8 mouse cellular contexts compared by ENCODE assay signal in genomic region chr12:54713822-54714626, GRCm38 (mm10). TPM values are rescaled to one million over a fixed set of nuclear protein-coding genes. Genes with fewer than 3 reads are reported as not detected.
DNase-seq lines count a peak whose midpoint lies in the region; ATAC-seq and TF ChIP-seq lines count a peak whose summit lies in the region.
"Not testable (repeated sequence)": the region's sequence is repeated elsewhere in the genome, so short reads cannot be mapped to it uniquely, and the experiment has no call there.

No protein-coding gene starts in this region.

- not testable (repeated sequence) for H3K9ac ChIP-seq in heart, adult 2 months (ENCODE audit: low read depth, low read length); hindbrain, embryonic 16.5 days (ENCODE audit: low read depth, low read length); stomach, postnatal 0 days (ENCODE audit: low read length)

- not testable (repeated sequence) for TF ChIP-seq EP300 in heart, adult 2 months (IDR thresholded peaks at IDR 0.05; ENCODE audit: insufficient read depth, low read depth, low read length); stomach, postnatal 0 days (optimal IDR thresholded peaks at IDR 0.05)

- not testable (repeated sequence) for H3K36me3 ChIP-seq in heart, adult 2 months (ENCODE audit: control insufficient read depth, insufficient read depth, low read length); hindbrain, embryonic 16.5 days (ENCODE audit: control insufficient read depth, insufficient read depth, low read length); stomach, postnatal 0 days (ENCODE audit: control insufficient read depth, insufficient read depth, low read length)

- H3K79me2 ChIP-seq in heart, adult 2 months (replicated peaks; ENCODE audit: control insufficient read depth, insufficient read depth, low read length): not testable (repeated sequence)

- intact Hi-C loops in heart, adult 2 months (cut with DNase I): not testable (repeated sequence)

- H3K4me2 ChIP-seq in hindbrain, embryonic 16.5 days (ENCODE audit: low read length); stomach, postnatal 0 days (replicated peaks; ENCODE audit: low read depth): not testable (repeated sequence)

- not testable (repeated sequence) for H3K4me1 ChIP-seq in heart, adult 2 months (ENCODE audit: control insufficient read depth, insufficient read depth, low read length); hindbrain, embryonic 16.5 days (ENCODE audit: control insufficient read depth, insufficient read depth, low read depth, low read length); lung, adult 2 months (ENCODE audit: control insufficient read depth, insufficient read depth, low read length); stomach, postnatal 0 days (replicated peaks; ENCODE audit: control insufficient read depth, insufficient read depth)

- DNase-seq in Patski (ENCODE audit: low read depth, low spot score); stomach, postnatal 0 days (ENCODE audit: low spot score): not testable (repeated sequence)
- peak; percentile 55 to 66 for DNase-seq in heart, adult 2 months
- DNase-seq in left cerebral cortex, adult 11 months (ENCODE audit: low spot score): peak; percentile 64
- peak; percentile 44 for DNase-seq in lung, adult 2 months

- H3K9me3 ChIP-seq in hindbrain, embryonic 16.5 days (ENCODE audit: control insufficient read depth, low read length); stomach, postnatal 0 days (ENCODE audit: control insufficient read depth, low read length): not testable (repeated sequence)

- in situ Hi-C loops in Patski (cut with MboI; ENCODE audit: low pct_unique_long_range_greater_than_20kb): not testable (repeated sequence)

- peak; percentile 19 for ATAC-seq in Patski
- ATAC-seq in erythroblast, adult 5-6 weeks (replicated peaks; ENCODE audit: low FRiP score, poor library complexity, severe bottlenecking): peak; percentile 73
- ATAC-seq in hindbrain, embryonic 16.5 days: peak; percentile 66
- ATAC-seq in monocyte, adult 5-6 weeks (replicated peaks; ENCODE audit: insufficient number of reproducible peaks, low FRiP score, low TSS enrichment, poor library complexity, severe bottlenecking): peak; percentile 57
- peak; percentile 70 for ATAC-seq in stomach, postnatal 0 days (ENCODE audit: low FRiP score, low TSS enrichment)

- H3K27me3 ChIP-seq in Patski; heart, adult 2 months (ENCODE audit: control insufficient read depth, insufficient read depth, low read length); hindbrain, embryonic 16.5 days (replicated peaks; ENCODE audit: control insufficient read depth, insufficient read depth, low read length); stomach, postnatal 0 days (ENCODE audit: control insufficient read depth, insufficient read depth, low read length): not testable (repeated sequence)

- TF ChIP-seq POLR2A in heart, adult 2 months (IDR thresholded peaks at IDR 0.05; ENCODE audit: insufficient read depth, low read depth, low read length); lung, adult 2 months (IDR thresholded peaks at IDR 0.05; ENCODE audit: borderline replicate concordance, extremely low read depth, low read depth, low read length): not testable (repeated sequence)

- POLR2A ChIA-PET in Patski (lab: Charles Lee): not testable (repeated sequence)

- not testable (repeated sequence) for H3K27ac ChIP-seq in heart, adult 2 months; hindbrain, embryonic 16.5 days (ENCODE audit: low read depth, low read length); stomach, postnatal 0 days (replicated peaks)

- H3K4me3 ChIP-seq in heart, adult 2 months; hindbrain, embryonic 16.5 days (ENCODE audit: low read length); lung, adult 2 months (replicated peaks; ENCODE audit: extremely low read depth, low read depth, low read length); stomach, postnatal 0 days (ENCODE audit: low read depth, low read length): not testable (repeated sequence)

- not testable (repeated sequence) for TF ChIP-seq CTCF in Patski (IDR thresholded peaks at IDR 0.05); heart, adult 2 months (IDR thresholded peaks at IDR 0.05); lung, adult 2 months (IDR thresholded peaks at IDR 0.05; ENCODE audit: insufficient read depth, low read length); stomach, postnatal 0 days (IDR thresholded peaks at IDR 0.05; ENCODE audit: low read depth)

- WGBS in heart, adult 2 months: under 1% methylated on average over 9 of the region's 48 CpGs
- WGBS in hindbrain, embryonic 16.5 days: no CpG with 5 or more reads among the region's 48 CpGs
- WGBS in lung, adult 2 months: 0% methylated on average over 7 of the region's 48 CpGs
- WGBS in stomach, postnatal 0 days: 0% methylated on average over 6 of the region's 48 CpGs

- CTCF ChIA-PET in Patski (lab: Charles Lee): not testable (repeated sequence)

RNA-seq across cellular contexts. Expression of gene Eapp, which starts 18.3 kb away (rescaled TPM):
- polyA plus RNA-seq in Patski (2021): 52.7 TPM
- 13.6 and 16.1 TPM in 2 replicates for total RNA-seq in erythroblast, adult 5-6 weeks (2015; ENCODE audit: low replicate concordance)
- total RNA-seq in erythroblast, adult 5-6 weeks (2017; ENCODE audit: low replicate concordance): 34.8 and 40.4 TPM in 2 replicates
- total RNA-seq in heart, adult 2 months (2021): 10 to 100 TPM; 27.4 to 27.9 TPM
- polyA plus RNA-seq in heart, adult 2 months (2012; rRNA removed): 7.9 and 10.7 TPM in 2 replicates
- 73.4 and 81.1 TPM in 2 replicates for polyA plus RNA-seq in hindbrain, embryonic 16.5 days (2015; fragmentation: Nextera tagmentation; extraction: Ambion mirVana)
- polyA plus RNA-seq in lung, adult 2 months (2012; rRNA removed): 9.5 and 10.2 TPM in 2 replicates
- 63.1 to 85.9 TPM (median 71.5 TPM) in 3 replicates for total RNA-seq in monocyte, adult 5-6 weeks (2017)
- 63.9 and 66.0 TPM in 2 replicates for polyA plus RNA-seq in stomach, postnatal 0 days (2015; fragmentation: Nextera tagmentation; extraction: Ambion mirVana)

RNA-seq across cellular contexts. Expression of gene Sptssa, which starts 57.7 kb away (rescaled TPM):
- polyA plus RNA-seq in Patski (2021): 57.6 TPM
- 42.0 and 44.8 TPM in 2 replicates for total RNA-seq in erythroblast, adult 5-6 weeks (2015; ENCODE audit: low replicate concordance)
- total RNA-seq in erythroblast, adult 5-6 weeks (2017; ENCODE audit: low replicate concordance): 23.0 and 27.3 TPM in 2 replicates
- 10 to 100 TPM; 28.4 to 33.3 TPM for total RNA-seq in heart, adult 2 months (2021)
- polyA plus RNA-seq in heart, adult 2 months (2012; rRNA removed): 37.6 and 53.7 TPM in 2 replicates
- 198 and 213 TPM in 2 replicates for polyA plus RNA-seq in hindbrain, embryonic 16.5 days (2015; fragmentation: Nextera tagmentation; extraction: Ambion mirVana)
- 67.1 and 82.2 TPM in 2 replicates for polyA plus RNA-seq in lung, adult 2 months (2012; rRNA removed)
- 74.5 to 129 TPM (median 113 TPM) in 3 replicates for total RNA-seq in monocyte, adult 5-6 weeks (2017)
- 163 and 168 TPM in 2 replicates for polyA plus RNA-seq in stomach, postnatal 0 days (2015; fragmentation: Nextera tagmentation; extraction: Ambion mirVana)

Comparison
In these comparisons a context has a peak if more than half of its experiments do, and no peak if none do; other contexts are left out.
1. ATAC-seq: peak in every context shown above with its lines; median percentile 73 in erythroblast, adult 5-6 weeks; 70 in stomach, postnatal 0 days; 66 in hindbrain, embryonic 16.5 days; 57 in monocyte, adult 5-6 weeks; 19 in Patski.